Mouse (Mus musculus) small intestine, adult 2 months (tissue): ENCODE results near the gene Dtx2.

ENCODE experiments used
- CTCF ChIP-seq: fragments of 200-500 bp; IDR thresholded peaks from 2 replicates; pipeline ENCODE4 v1.5.1; 2012; ENCODE audit warnings: low read depth, mild to moderate bottlenecking, control low read depth, inconsistent platforms, low read length, moderate library complexity, mixed read lengths; ENCODE audit not compliant: insufficient replicate concordance, insufficient read length; ENCODE audit errors: extremely low read depth
- POLR2A ChIP-seq: fragments of 200-500 bp; IDR thresholded peaks from 2 replicates; pipeline ENCODE4 v1.6.1; 2012; ENCODE audit warnings: low read depth, mild to moderate bottlenecking, control low read depth, inconsistent platforms, low read length, moderate library complexity

- no peak for TF ChIP-seq CTCF
- no peak for TF ChIP-seq POLR2A
Observed at GRCm38 (mm10) chr5:135959911-135960310, 34.7 kb upstream of the Dtx2 start.
